Mouse (Mus musculus): ENCODE measurements around the gene Slc6a5. TPM values are rescaled to one million over a fixed set of nuclear protein-coding genes. Genes with fewer than 3 reads are reported as not detected.

The Slc6a5 gene
- total RNA-seq, 2 experiments from 2014 or later, result not detected

GRCm38 (mm10) chr7:49975441-49976121, 65.6 kb downstream of the Slc6a5 start:
- ATAC-seq (replicated peaks; ENCODE audit: poor library complexity), result no peak

DNA sequence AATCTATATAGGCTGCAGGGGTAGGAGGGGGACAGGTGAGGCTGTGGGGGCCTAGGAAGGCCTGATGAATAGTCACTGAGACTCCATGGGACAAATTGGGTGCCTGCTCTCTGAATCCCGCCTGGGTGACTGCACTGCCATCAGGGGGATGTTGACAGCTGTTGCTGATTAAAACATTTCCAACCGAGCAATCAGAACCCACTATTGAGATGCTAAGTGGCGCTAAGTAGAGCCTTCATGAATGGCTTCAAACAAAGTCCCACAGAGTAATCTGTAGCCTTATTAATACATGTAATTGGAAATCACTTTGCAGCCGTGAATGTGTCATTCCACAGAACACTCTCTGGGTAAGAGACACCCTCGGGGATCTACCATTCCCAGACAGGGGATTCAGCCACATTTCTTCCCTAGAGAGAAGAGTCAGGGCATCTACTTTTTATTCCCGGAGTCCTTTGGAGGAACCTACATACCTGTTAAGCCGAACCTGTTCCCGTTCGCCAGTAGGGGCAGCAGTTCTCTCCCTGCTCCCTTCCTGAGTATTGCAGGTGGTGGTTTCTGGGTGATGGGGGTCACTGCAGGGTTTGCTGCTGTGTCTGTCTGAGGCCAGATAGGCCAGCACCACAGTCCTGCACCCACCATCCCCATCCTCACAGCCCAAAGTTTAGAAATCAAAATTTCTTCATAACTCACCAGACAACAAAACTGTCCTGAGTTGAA, 71.7 kb downstream of the Slc6a5 start:
- ATAC-seq (replicated peaks; ENCODE audit: poor library complexity), result no peak

DNA sequence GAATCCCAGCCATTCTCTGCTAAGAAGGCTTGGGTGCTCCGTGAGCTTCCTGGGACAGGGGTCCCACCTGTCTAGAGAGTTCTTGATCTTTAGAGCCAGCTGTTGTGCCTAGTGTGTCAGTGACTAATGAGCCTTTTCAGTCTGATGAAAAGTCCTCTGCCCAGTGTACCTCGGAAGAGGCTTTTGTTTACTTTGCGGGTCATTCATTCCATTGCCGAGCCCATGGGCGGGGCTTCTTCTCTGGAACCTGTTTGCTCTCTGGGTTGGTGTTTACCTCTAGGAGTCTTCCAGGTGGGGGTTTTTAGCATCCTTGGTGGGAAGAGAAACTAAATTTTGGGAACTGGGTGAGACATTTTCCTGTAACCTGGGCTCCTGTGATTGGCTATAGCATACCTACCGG, 74.8 kb downstream of the Slc6a5 start:
- no peak for ATAC-seq (replicated peaks; ENCODE audit: poor library complexity)

DNA sequence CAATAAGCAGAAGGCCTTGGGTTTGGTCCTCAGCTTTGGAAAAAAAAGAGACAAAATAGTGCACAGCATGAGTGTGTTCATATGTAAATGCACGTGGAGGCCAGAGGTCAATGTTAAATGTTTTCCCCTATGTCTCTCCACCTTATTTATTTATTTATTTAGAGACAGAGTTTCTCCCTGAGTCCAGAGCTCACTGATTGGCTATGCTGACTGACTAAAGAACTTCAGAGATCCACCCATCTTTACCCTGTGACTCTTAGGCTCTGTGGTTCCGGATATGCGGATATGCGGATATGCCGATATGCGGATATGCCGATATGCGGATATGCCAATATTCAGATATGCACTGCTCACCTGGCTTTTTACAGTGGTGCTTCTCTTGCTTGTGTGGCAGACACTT, 76.0 kb downstream of the Slc6a5 start:
- no peak for ATAC-seq (replicated peaks; ENCODE audit: poor library complexity)

DNA sequence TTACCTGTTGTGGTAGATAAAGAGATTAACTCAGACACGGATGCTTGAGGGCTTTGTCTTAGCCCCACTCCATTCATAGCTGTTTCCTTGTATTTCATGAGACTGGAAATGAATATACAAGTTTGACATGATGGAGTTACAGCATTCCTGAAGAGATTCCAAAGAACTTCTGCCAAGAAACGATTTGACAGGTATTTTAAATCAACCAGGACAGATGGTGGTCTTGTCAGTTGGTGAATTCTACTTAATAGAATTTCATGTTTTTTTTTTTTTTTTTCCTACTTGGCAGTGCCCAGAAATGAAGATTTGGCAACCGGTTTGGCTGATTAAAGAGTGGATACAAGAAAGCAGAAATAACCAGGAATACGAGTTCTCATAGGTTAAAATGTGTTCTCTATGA, 89.4 kb downstream of the Slc6a5 start:
- no peak for ATAC-seq (replicated peaks; ENCODE audit: poor library complexity)

- no peak for ATAC-seq (replicated peaks; ENCODE audit: poor library complexity)
Measured at GRCm38 (mm10) chr7:50005268-50005667, 95.3 kb downstream of the Slc6a5 start.

Other genes starting within 250 kb of the Slc6a5 start
- 16.0 and 18.4 TPM in 2 replicates for gene Htatip2, start 151.0 kb upstream of the Slc6a5 start, total RNA-seq (2015)
- 13.4 and 13.7 TPM in 2 replicates for gene Htatip2, start 151.0 kb upstream of the Slc6a5 start, total RNA-seq (2017)
- 55.0 and 73.0 TPM in 2 replicates for gene Prmt3, start 131.8 kb upstream of the Slc6a5 start, total RNA-seq (2015)
- gene Prmt3, start 131.8 kb upstream of the Slc6a5 start, total RNA-seq (2017), result 51.5 and 53.0 TPM in 2 replicates
- not detected in 2 replicates for gene Nell1, start 64.7 kb downstream of the Slc6a5 start, total RNA-seq (2015)
- gene Nell1, start 64.7 kb downstream of the Slc6a5 start, total RNA-seq (2017), result not detected in 2 replicates

Measured in megakaryocyte progenitor cell, adult 5-6 weeks (primary cell).